Mouse (Mus musculus): Measurements from ENCODE around the gene Ppp5c.

- TF ChIP-seq POLR2A (IDR thresholded peaks at IDR 0.05; ENCODE audit: insufficient read length, low read depth): no peak
- TF ChIP-seq MAX (IDR thresholded peaks at IDR 0.05; ENCODE audit: low read depth): no peak
- TF ChIP-seq SRF (IDR thresholded peaks at IDR 0.05; ENCODE audit: control insufficient read depth, insufficient read length, low read depth): no peak
- no peak for TF ChIP-seq TCF12 (IDR thresholded peaks at IDR 0.05; ENCODE audit: insufficient read depth, poor library complexity, severe bottlenecking)
- TF ChIP-seq MYOG (IDR thresholded peaks at IDR 0.05; ENCODE audit: control insufficient read depth in 1 of 3, insufficient read depth in 1 of 3, insufficient read length in 2 of 3, low read depth in 2 of 3): no peak
Observed at GRCm38 (mm10) chr7:16990006-16990744, 37.5 kb downstream of the Ppp5c start.
